Mouse (Mus musculus): ENCODE data around the gene Rmnd5a. TPM values are rescaled to one million over a fixed set of nuclear protein-coding genes. Genes with fewer than 3 reads are reported as not detected.
A peak's percentile ranks its signal among the peaks of the same experiment; 100 is the strongest.

The Rmnd5a gene
- polyA plus RNA-seq, 1 experiment from 2014 or later: 8.6 TPM

GRCm38 (mm10) chr6:71396016-71396415, 44.4 kb downstream of the Rmnd5a start:
- H3K4me1 ChIP-seq (ENCODE audit: control insufficient read depth in 2 of 2, insufficient read depth in 2 of 2, low read length in 2 of 2): peaks cover 2 to 16% of the 10 kb centered on the region in 2 experiments; a peak in 3 of 4 replicates
- no peaks in the 10 kb centered on the region for H3K9me3 ChIP-seq (ENCODE audit: control insufficient read depth, low read length)
- H3K4me3 ChIP-seq (ENCODE audit: control insufficient read depth in 1 of 2, insufficient read depth in 1 of 2, low read depth in 1 of 2, low read length in 2 of 2): no peak overlapping the region
- H3K4me2 ChIP-seq (ENCODE audit: low read length): no peak overlapping the region
- no peak for ATAC-seq (ENCODE audit: insufficient number of reproducible peaks, insufficient read depth, low FRiP score, low read depth)
- peaks cover 57% of the 10 kb centered on the region for H3K36me3 ChIP-seq (ENCODE audit: control insufficient read depth, insufficient read depth, low read length)
- 0 out of 4 replicates have a peak overlapping the region, but pooled peaks of 1 of the 2 experiments have one; percentile 38 for H3K27ac ChIP-seq (replicated peaks in 1 of 2; ENCODE audit: control insufficient read depth in 1 of 2, insufficient read depth in 1 of 2, low read depth in 2 of 2, low read length in 2 of 2)
- H3K27me3 ChIP-seq (ENCODE audit: control insufficient read depth, insufficient read depth, low read length): no peaks in the 10 kb centered on the region
- WGBS: 94% methylated on average over 1 of the region's 1 CpGs
- no peak overlapping the region for H3K9ac ChIP-seq (ENCODE audit: low read length)

- no peak for ATAC-seq (ENCODE audit: insufficient number of reproducible peaks, insufficient read depth, low FRiP score, low read depth)
- WGBS: 89% methylated on average over 2 of the region's 2 CpGs
- peaks cover 45% of the 10 kb centered on the region for H3K36me3 ChIP-seq (ENCODE audit: control insufficient read depth, insufficient read depth, low read length)
Observed at GRCm38 (mm10) chr6:71390496-71390895, 49.9 kb downstream of the Rmnd5a start.

GRCm38 (mm10) chr6:71381654-71382053, 58.8 kb downstream of the Rmnd5a start:
- Histone ChIP-seq H3K27ac (replicated peaks in 1 of 2; ENCODE audit: control insufficient read depth in 1 of 2, insufficient read depth in 1 of 2, low read depth in 2 of 2, low read length in 2 of 2) (no peak overlapping the region), H3K36me3 (ENCODE audit: control insufficient read depth, insufficient read depth, low read length) (no peaks in the 10 kb centered on the region), H3K4me1 (ENCODE audit: control insufficient read depth in 2 of 2, insufficient read depth in 2 of 2, low read length in 2 of 2) (no peaks in the 10 kb centered on the region), H3K9me3 (ENCODE audit: control insufficient read depth, low read length) (no peaks in the 10 kb centered on the region), H3K4me2 (ENCODE audit: low read length) (no peak overlapping the region), H3K27me3 (ENCODE audit: control insufficient read depth, insufficient read depth, low read length) (no peaks in the 10 kb centered on the region), H3K9ac (ENCODE audit: low read length) (no peak overlapping the region), H3K4me3 (ENCODE audit: control insufficient read depth in 1 of 2, insufficient read depth in 1 of 2, low read depth in 1 of 2, low read length in 2 of 2) (no peak overlapping the region)
- WGBS: 86% methylated on average over 5 of the region's 5 CpGs
- ATAC-seq (ENCODE audit: insufficient number of reproducible peaks, insufficient read depth, low FRiP score, low read depth): no peak

More at GRCm38 (mm10) chr6:71390496-71390895, 49.9 kb downstream of the Rmnd5a start:
- no peak overlapping the region for H3K4me2 ChIP-seq (ENCODE audit: low read length)
- no peaks in the 10 kb centered on the region for H3K9me3 ChIP-seq (ENCODE audit: control insufficient read depth, low read length)
- no peaks in the 10 kb centered on the region for H3K27me3 ChIP-seq (ENCODE audit: control insufficient read depth, insufficient read depth, low read length)
- H3K27ac ChIP-seq (replicated peaks in 1 of 2; ENCODE audit: control insufficient read depth in 1 of 2, insufficient read depth in 1 of 2, low read depth in 2 of 2, low read length in 2 of 2): no peak overlapping the region
- no peak overlapping the region for H3K4me3 ChIP-seq (ENCODE audit: control insufficient read depth in 1 of 2, insufficient read depth in 1 of 2, low read depth in 1 of 2, low read length in 2 of 2)
- H3K9ac ChIP-seq (ENCODE audit: low read length): no peak overlapping the region
- peaks cover 2 to 18% of the 10 kb centered on the region in 2 experiments; a peak in 3 of 4 replicates for H3K4me1 ChIP-seq (ENCODE audit: control insufficient read depth in 2 of 2, insufficient read depth in 2 of 2, low read length in 2 of 2)

GRCm38 (mm10) chr6:71376711-71377110, 63.7 kb downstream of the Rmnd5a start:
- Histone ChIP-seq H3K27me3 (ENCODE audit: control insufficient read depth, insufficient read depth, low read length) (no peaks in the 10 kb centered on the region), H3K9me3 (ENCODE audit: control insufficient read depth, low read length) (no peaks in the 10 kb centered on the region), H3K4me2 (ENCODE audit: low read length) (no peak overlapping the region), H3K36me3 (ENCODE audit: control insufficient read depth, insufficient read depth, low read length) (no peaks in the 10 kb centered on the region), H3K4me1 (ENCODE audit: control insufficient read depth in 2 of 2, insufficient read depth in 2 of 2, low read length in 2 of 2) (no peaks in the 10 kb centered on the region), H3K4me3 (ENCODE audit: control insufficient read depth in 1 of 2, insufficient read depth in 1 of 2, low read depth in 1 of 2, low read length in 2 of 2) (no peak overlapping the region), H3K9ac (ENCODE audit: low read length) (no peak overlapping the region), H3K27ac (replicated peaks in 1 of 2; ENCODE audit: control insufficient read depth in 1 of 2, insufficient read depth in 1 of 2, low read depth in 2 of 2, low read length in 2 of 2) (no peak overlapping the region)
- WGBS: 96% methylated on average over 13 of the region's 13 CpGs
- ATAC-seq (ENCODE audit: insufficient number of reproducible peaks, insufficient read depth, low FRiP score, low read depth): no peak

- WGBS: 74% methylated on average over 2 of the region's 2 CpGs
- Histone ChIP-seq H3K36me3 (ENCODE audit: control insufficient read depth, insufficient read depth, low read length) (no peaks in the 10 kb centered on the region), H3K9ac (ENCODE audit: low read length) (no peak overlapping the region), H3K27ac (replicated peaks in 1 of 2; ENCODE audit: control insufficient read depth in 1 of 2, insufficient read depth in 1 of 2, low read depth in 2 of 2, low read length in 2 of 2) (no peak overlapping the region), H3K4me1 (ENCODE audit: control insufficient read depth in 2 of 2, insufficient read depth in 2 of 2, low read length in 2 of 2) (no peaks in the 10 kb centered on the region), H3K9me3 (ENCODE audit: control insufficient read depth, low read length) (no peaks in the 10 kb centered on the region), H3K4me2 (ENCODE audit: low read length) (no peak overlapping the region), H3K27me3 (ENCODE audit: control insufficient read depth, insufficient read depth, low read length) (no peaks in the 10 kb centered on the region), H3K4me3 (ENCODE audit: control insufficient read depth in 1 of 2, insufficient read depth in 1 of 2, low read depth in 1 of 2, low read length in 2 of 2) (no peak overlapping the region)
- no peak for ATAC-seq (ENCODE audit: insufficient number of reproducible peaks, insufficient read depth, low FRiP score, low read depth)
Observed at GRCm38 (mm10) chr6:71374921-71375320, 65.5 kb downstream of the Rmnd5a start.

- WGBS: 75% methylated on average over 19 of the region's 19 CpGs
- Histone ChIP-seq H3K9me3 (ENCODE audit: control insufficient read depth, low read length) (no peaks in the 10 kb centered on the region), H3K4me1 (ENCODE audit: control insufficient read depth in 2 of 2, insufficient read depth in 2 of 2, low read length in 2 of 2) (no peaks in the 10 kb centered on the region), H3K4me2 (ENCODE audit: low read length) (no peak overlapping the region), H3K36me3 (ENCODE audit: control insufficient read depth, insufficient read depth, low read length) (no peaks in the 10 kb centered on the region), H3K27me3 (ENCODE audit: control insufficient read depth, insufficient read depth, low read length) (no peaks in the 10 kb centered on the region), H3K4me3 (ENCODE audit: control insufficient read depth in 1 of 2, insufficient read depth in 1 of 2, low read depth in 1 of 2, low read length in 2 of 2) (no peak overlapping the region), H3K27ac (replicated peaks in 1 of 2; ENCODE audit: control insufficient read depth in 1 of 2, insufficient read depth in 1 of 2, low read depth in 2 of 2, low read length in 2 of 2) (no peak overlapping the region), H3K9ac (ENCODE audit: low read length) (no peak overlapping the region)
- ATAC-seq (ENCODE audit: insufficient number of reproducible peaks, insufficient read depth, low FRiP score, low read depth): no peak
Observed at GRCm38 (mm10) chr6:71374311-71374829, 66.1 kb downstream of the Rmnd5a start.

- no peak within 1 kb of the TSS for H3K4me2 ChIP-seq (ENCODE audit: low read length)
- no peak within 1 kb of the TSS for H3K27ac ChIP-seq (replicated peaks in 1 of 2; ENCODE audit: control insufficient read depth in 1 of 2, insufficient read depth in 1 of 2, low read depth in 2 of 2, low read length in 2 of 2)
- no peaks in the 10 kb centered on the region for H3K4me1 ChIP-seq (ENCODE audit: control insufficient read depth in 2 of 2, insufficient read depth in 2 of 2, low read length in 2 of 2)
- H3K4me3 ChIP-seq (ENCODE audit: control insufficient read depth in 1 of 2, insufficient read depth in 1 of 2, low read depth in 1 of 2, low read length in 2 of 2): no peak within 1 kb of the TSS
- 69% methylated on average over 14 of the region's 14 CpGs for WGBS
- no peaks in the 10 kb centered on the region for H3K9me3 ChIP-seq (ENCODE audit: control insufficient read depth, low read length)
- H3K27me3 ChIP-seq (ENCODE audit: control insufficient read depth, insufficient read depth, low read length): no peaks in the 10 kb centered on the region
- H3K36me3 ChIP-seq (ENCODE audit: control insufficient read depth, insufficient read depth, low read length): no peaks in the 10 kb centered on the region
- no peak for ATAC-seq (ENCODE audit: insufficient number of reproducible peaks, insufficient read depth, low FRiP score, low read depth)
- H3K9ac ChIP-seq (ENCODE audit: low read length): no peak within 1 kb of the TSS
Observed at GRCm38 (mm10) chr6:71373249-71373775, 67.1 kb downstream of the Rmnd5a start, which contains the start of gene Cd8a. Gene Cd8a, plus strand, starts transcription at chr6:71373427.
